In genomic region chr4:130167814-130168213, GRCm38 (mm10) we compare ENCODE assay signal across 11 mouse cellular contexts. TPM values are rescaled to one million over a fixed set of nuclear protein-coding genes. Genes with fewer than 3 reads are reported as not detected.
A peak's percentile ranks its signal among the peaks of the same experiment; 100 is the strongest.
DNase-seq lines count a peak whose midpoint lies in the region; ATAC-seq lines count a peak whose summit lies in the region.
"Had no signal": no experiment of that assay in that cellular context is flagged by ENCODE, and none has a peak within 500 bp of the region (broad histone marks: within the 10 kb centered on the region; RNA-seq: fewer than 3 reads in every experiment).

No protein-coding gene starts in this region.

- H3K4me1 ChIP-seq in neural tube, embryonic 11.5 days (ENCODE audit: control insufficient read depth, insufficient read depth, low read length) = peaks cover 11% of the 10 kb centered on the region
- peaks cover 17% of the 10 kb centered on the region for H3K4me1 ChIP-seq in hindbrain, embryonic 15.5 days (replicated peaks)
- H3K4me1 ChIP-seq in lung, embryonic 15.5 days = peaks cover 68% of the 10 kb centered on the region

- H3K9me3 ChIP-seq in neural tube, embryonic 11.5 days (ENCODE audit: control insufficient read depth, low read length) = no peaks in the 10 kb centered on the region
- no peaks in the 10 kb centered on the region for H3K9me3 ChIP-seq in hindbrain, embryonic 15.5 days
- no peaks in the 10 kb centered on the region for H3K9me3 ChIP-seq in lung, embryonic 15.5 days
- H3K9me3 ChIP-seq: megakaryocyte, embryonic 14.5 days had no signal

- ATAC-seq in neural tube, embryonic 11.5 days (ENCODE audit: insufficient read depth, low FRiP score, low TSS enrichment) = no peak
- ATAC-seq in hindbrain, embryonic 15.5 days (ENCODE audit: low FRiP score, low read depth) = no peak
- no peak for ATAC-seq in lung, embryonic 15.5 days (ENCODE audit: borderline replicate concordance, extremely low read depth, low FRiP score, low TSS enrichment)

- peak overlapping the region; percentile 21; the same call in 1 of the 2 replicates for H3K4me2 ChIP-seq in neural tube, embryonic 11.5 days (ENCODE audit: low read depth)
- H3K4me2 ChIP-seq in hindbrain, embryonic 15.5 days = peak overlapping the region; percentile 32
- H3K4me2 ChIP-seq in lung, embryonic 15.5 days = peak overlapping the region; percentile 53

- H3K4me3 ChIP-seq in neural tube, embryonic 11.5 days (ENCODE audit: low read depth, low read length) = no peak overlapping the region
- H3K4me3 ChIP-seq in hindbrain, embryonic 15.5 days = no peak overlapping the region
- peak overlapping the region; percentile 15; the same call in 1 of the 2 replicates for H3K4me3 ChIP-seq in lung, embryonic 15.5 days
- H3K4me3 ChIP-seq: erythroblast, embryonic 14.5 days; megakaryocyte, embryonic 14.5 days had no signal

- no peak overlapping the region for H3K27ac ChIP-seq in neural tube, embryonic 11.5 days (ENCODE audit: low read depth, low read length)
- no peak overlapping the region for H3K27ac ChIP-seq in hindbrain, embryonic 15.5 days (replicated peaks)
- peak overlapping the region; percentile 95 for H3K27ac ChIP-seq in lung, embryonic 15.5 days

- H3K27me3 ChIP-seq in neural tube, embryonic 11.5 days (ENCODE audit: control insufficient read depth, insufficient read depth, low read length) = peaks cover 18% of the 10 kb centered on the region
- peaks cover 24% of the 10 kb centered on the region for H3K27me3 ChIP-seq in hindbrain, embryonic 15.5 days
- H3K27me3 ChIP-seq in lung, embryonic 15.5 days = no peaks in the 10 kb centered on the region

- no peak for DNase-seq in neural tube, embryonic 11.5 days (ENCODE audit: low spot score)
- DNase-seq in neural tube, embryonic 10.5 days (ENCODE audit: extremely low spot score, low spot score) = no peak
- DNase-seq in right cerebral cortex, postnatal 10 days (ENCODE audit: low spot score in 2 of 2) = no peak
- DNase-seq in thymus, postnatal 10 days (ENCODE audit: low spot score in 2 of 2) = no peak
- DNase-seq in adrenal gland, postnatal 14 days = no peak
- no peak for DNase-seq in urinary bladder, adult 2 months (ENCODE audit: low spot score)
- DNase-seq: thymus, postnatal 14 days had no signal

- H3K36me3 ChIP-seq in neural tube, embryonic 11.5 days (ENCODE audit: control insufficient read depth, insufficient read depth, low read length) = no peaks in the 10 kb centered on the region
- no peaks in the 10 kb centered on the region for H3K36me3 ChIP-seq in hindbrain, embryonic 15.5 days
- 0 out of 2 replicates have a peak, but pooled peaks cover 4% of the 10 kb centered on the region for H3K36me3 ChIP-seq in lung, embryonic 15.5 days

- WGBS in neural tube, embryonic 11.5 days = 43% methylated on average over 9 of the region's 9 CpGs
- 39% methylated on average over 9 of the region's 9 CpGs for WGBS in hindbrain, embryonic 15.5 days
- WGBS in lung, embryonic 15.5 days = 27% methylated on average over 9 of the region's 9 CpGs

- no peak overlapping the region for H3K9ac ChIP-seq in neural tube, embryonic 11.5 days (ENCODE audit: low read length)
- no peak overlapping the region for H3K9ac ChIP-seq in hindbrain, embryonic 15.5 days
- no peak overlapping the region; the same call in 1 of the 2 replicates for H3K9ac ChIP-seq in lung, embryonic 15.5 days

RNA-seq across cellular contexts. Expression of gene Tinagl1, which starts 7.1 kb away (rescaled TPM):
- 4.7 and 5.0 TPM in 2 replicates for polyA plus RNA-seq in neural tube, embryonic 11.5 days (2014; fragmentation: Nextera tagmentation; extraction: Ambion mirVana)
- polyA plus RNA-seq in hindbrain, embryonic 15.5 days (2015; fragmentation: Nextera tagmentation; extraction: Ambion mirVana) = 8.2 TPM in 2 replicates
- 52.4 and 57.5 TPM in 2 replicates for polyA plus RNA-seq in lung, embryonic 15.5 days (2015; fragmentation: Nextera tagmentation; extraction: Ambion mirVana)
- 131 and 156 TPM in 2 replicates for total RNA-seq in adrenal gland, postnatal 14 days (2021)
- polyA plus RNA-seq in urinary bladder, adult 2 months (2012; rRNA removed) = 514 and 535 TPM in 2 replicates

RNA-seq across cellular contexts. Expression of gene Hcrtr1, which starts 28.7 kb away (rescaled TPM):
- polyA plus RNA-seq in neural tube, embryonic 11.5 days (2014; fragmentation: Nextera tagmentation; extraction: Ambion mirVana) = 0.20 and 0.49 TPM in 2 replicates
- 3.4 and 5.1 TPM in 2 replicates for polyA plus RNA-seq in hindbrain, embryonic 15.5 days (2015; fragmentation: Nextera tagmentation; extraction: Ambion mirVana)
- 0.28 and 0.50 TPM in 2 replicates for polyA plus RNA-seq in lung, embryonic 15.5 days (2015; fragmentation: Nextera tagmentation; extraction: Ambion mirVana)
- 0.48 and 0.90 TPM in 2 replicates for total RNA-seq in adrenal gland, postnatal 14 days (2021)
- polyA plus RNA-seq in urinary bladder, adult 2 months (2012; rRNA removed) = 18.8 and 20.0 TPM in 2 replicates
- polyA plus RNA-seq: erythroblast, embryonic 14.5 days had no signal

RNA-seq across cellular contexts. Expression of gene Gm853, which starts 54.4 kb away (rescaled TPM):
- not detected in 2 replicates for polyA plus RNA-seq in neural tube, embryonic 11.5 days (2014; fragmentation: Nextera tagmentation; extraction: Ambion mirVana)
- polyA plus RNA-seq in hindbrain, embryonic 15.5 days (2015; fragmentation: Nextera tagmentation; extraction: Ambion mirVana) = 1.1 and 1.3 TPM in 2 replicates
- not detected in 2 replicates for polyA plus RNA-seq in lung, embryonic 15.5 days (2015; fragmentation: Nextera tagmentation; extraction: Ambion mirVana)
- not detected in 2 replicates for total RNA-seq in adrenal gland, postnatal 14 days (2021)
- polyA plus RNA-seq in urinary bladder, adult 2 months (2012; rRNA removed) = not detected in 2 replicates
- polyA plus RNA-seq: erythroblast, embryonic 14.5 days had no signal
